Mouse (Mus musculus): Measurements from ENCODE around the gene Abhd16a.

Gene Abhd16a

GRCm38 (mm10) chr17:35058911-35059892 is 29.9 kb upstream of the Abhd16a start, which contains the start of gene Ddah2:
Gene Ddah2, plus strand, starts transcription at chr17:35059035.
- DNase-seq (ENCODE audit: low spot score in 2 of 2), result peak; percentile 88 to 95

DNA sequence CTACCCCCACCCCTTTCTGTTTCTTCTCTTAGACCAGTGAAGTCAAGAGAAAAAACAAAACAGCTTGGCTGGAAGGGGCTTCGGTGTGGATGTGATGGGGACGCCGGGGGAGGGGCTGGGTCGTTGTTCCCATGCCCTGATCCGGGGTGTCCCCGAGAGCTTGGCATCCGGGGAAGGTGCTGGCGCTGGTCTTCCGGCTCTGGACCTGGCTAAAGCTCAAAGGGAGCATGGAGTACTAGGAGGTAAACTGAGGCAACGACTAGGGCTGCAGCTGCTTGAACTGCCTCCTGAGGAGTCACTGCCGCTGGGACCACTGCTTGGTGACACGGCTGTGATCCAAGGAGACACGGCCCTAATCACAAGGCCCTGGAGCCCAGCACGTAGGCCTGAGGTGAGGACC is 29.0 kb upstream of the Abhd16a start:
- no peak for DNase-seq (ENCODE audit: low spot score in 2 of 2)

- peak; percentile 54 to 70 for DNase-seq (ENCODE audit: low spot score in 2 of 2)
Measured at GRCm38 (mm10) chr17:35060737-35061297, 28.2 kb upstream of the Abhd16a start.

- no peak for DNase-seq (ENCODE audit: low spot score in 2 of 2)
Measured at GRCm38 (mm10) chr17:35061299-35061698, 27.8 kb upstream of the Abhd16a start.

DNA sequence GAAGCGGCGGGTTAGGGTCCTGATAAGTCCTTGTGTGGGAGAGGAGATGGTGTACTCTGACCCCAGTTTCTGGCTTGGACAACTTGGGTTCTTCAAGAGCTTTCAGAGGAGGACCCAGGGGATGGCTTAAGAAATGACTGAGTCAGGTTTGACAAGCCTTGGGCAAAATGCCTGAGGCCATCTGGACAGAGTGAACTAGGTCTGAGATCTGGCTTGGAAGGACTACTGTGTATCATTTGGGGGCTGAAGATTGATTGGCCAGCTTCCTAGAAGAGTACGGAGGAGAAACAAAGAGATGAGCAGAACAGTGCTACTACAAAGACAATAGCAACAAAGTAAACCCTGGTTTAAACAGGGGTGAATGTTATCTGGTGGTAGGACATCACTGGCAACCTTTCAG is 25.6 kb upstream of the Abhd16a start:
- DNase-seq (ENCODE audit: low spot score in 2 of 2), result no peak

DNA sequence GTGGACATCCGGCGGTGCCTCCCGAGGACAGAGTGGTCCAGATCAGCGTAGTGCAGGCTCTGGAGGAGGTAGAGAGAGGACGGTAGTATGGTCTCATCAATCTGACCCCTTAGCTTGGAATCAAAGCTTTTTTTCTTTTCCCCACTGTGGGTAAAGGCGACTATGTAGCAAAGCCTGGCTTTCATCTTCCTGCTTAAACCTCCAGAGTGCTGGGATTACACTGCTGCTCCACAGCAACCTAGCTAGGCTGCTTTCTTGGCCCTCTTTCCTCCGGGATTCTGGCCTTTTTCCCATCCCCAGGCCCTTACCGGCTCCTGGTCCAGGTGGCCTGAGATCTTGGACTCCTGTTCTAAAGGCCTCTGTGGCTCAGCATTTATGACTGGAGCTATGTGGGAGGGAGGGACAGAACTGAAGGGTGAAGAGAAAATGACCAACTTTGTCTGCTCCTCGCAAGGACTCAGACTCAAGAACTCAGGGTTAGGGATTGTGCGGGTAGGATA is 24.6 kb upstream of the Abhd16a start:
- no peak for DNase-seq (ENCODE audit: low spot score in 2 of 2)

- peak in 1 of 2 experiments; percentile 37 for DNase-seq (ENCODE audit: low spot score in 2 of 2)
Measured at GRCm38 (mm10) chr17:35064951-35065947, 23.8 kb upstream of the Abhd16a start, which contains the start of gene Ly6g6c. Gene Ly6g6c, plus strand, starts transcription at chr17:35065388.

DNA sequence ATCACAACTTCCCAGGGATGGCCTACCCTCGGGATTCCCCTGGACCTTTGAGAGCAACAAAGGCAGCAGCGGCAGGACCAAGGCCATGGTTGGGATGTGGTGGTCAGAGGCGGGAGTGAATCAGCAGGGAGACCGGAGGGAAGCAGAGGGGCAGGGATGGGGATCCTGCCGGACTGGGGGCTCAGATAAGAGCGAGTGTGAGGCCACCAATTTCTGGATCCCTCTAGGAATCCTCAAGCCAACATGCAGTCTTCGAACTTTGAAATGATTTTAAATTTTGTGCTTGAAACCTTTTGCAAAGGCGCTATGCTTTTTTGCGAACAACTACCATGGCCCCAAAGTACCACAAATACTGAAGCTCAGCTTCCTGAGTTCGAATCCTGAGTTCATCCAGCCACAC is 23.0 kb upstream of the Abhd16a start, which contains the start of gene Mpig6b:
Gene Mpig6b, minus strand, starts transcription at position 101 of the 400 bp plus-strand sequence.
- DNase-seq (ENCODE audit: low spot score in 2 of 2), result no peak

GRCm38 (mm10) chr17:35068213-35068914 is 20.7 kb upstream of the Abhd16a start:
- no peak for DNase-seq (ENCODE audit: low spot score in 2 of 2)

DNA sequence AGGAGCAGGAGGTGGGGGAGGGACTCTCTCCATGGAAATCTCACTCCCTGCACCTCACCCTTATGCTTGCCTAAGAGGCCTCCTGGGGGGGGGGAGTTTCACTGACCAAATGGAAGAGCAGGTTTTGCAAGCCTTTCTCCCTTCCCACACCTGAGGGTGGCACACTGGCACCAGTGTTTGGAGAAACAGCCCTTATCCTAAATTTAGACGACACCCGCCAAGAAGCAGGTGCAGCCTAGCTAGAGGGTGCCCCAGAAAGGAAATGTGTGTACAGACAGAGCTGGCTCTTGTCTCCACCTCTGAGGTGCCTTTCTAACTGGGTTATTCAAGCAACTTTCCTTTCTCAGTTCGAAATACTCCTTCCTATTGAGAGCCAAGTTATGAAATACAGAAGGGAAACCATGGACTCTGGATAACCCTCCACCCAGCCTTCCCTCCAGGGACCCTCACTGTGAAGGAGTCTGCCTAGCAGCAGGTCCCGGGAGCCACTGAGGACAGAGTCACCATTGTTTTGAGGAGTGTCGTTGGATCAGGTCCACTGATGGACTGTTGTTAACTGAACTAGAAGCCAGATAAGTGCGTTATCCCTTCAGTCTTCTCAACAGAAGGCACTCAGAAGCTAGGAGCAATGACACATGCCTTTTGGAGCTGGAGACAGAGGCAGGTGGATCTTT is 18.4 kb upstream of the Abhd16a start:
- no peak for DNase-seq (ENCODE audit: low spot score in 2 of 2)

DNA sequence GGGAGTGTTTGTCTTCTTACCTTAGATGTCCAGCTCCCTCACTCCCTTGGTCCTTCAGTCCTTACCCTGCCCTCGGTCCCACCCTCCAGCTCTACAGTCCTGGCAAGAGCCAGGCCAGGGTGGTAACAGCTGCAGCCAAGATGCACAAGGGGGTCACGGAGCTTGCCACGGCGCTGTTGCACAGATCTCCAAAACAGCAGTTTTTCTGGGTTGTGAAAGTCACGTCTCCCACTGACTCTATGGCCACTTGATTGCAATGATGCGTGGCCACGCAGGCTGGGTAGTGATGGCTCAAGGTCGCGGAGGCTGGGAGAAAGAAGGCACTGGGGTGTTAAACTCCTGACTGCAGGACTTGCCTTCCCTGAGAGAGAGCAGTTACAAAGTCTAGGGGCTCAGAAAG is 17.6 kb upstream of the Abhd16a start:
- no peak for DNase-seq (ENCODE audit: low spot score in 2 of 2)

- no peak for DNase-seq (ENCODE audit: low spot score in 2 of 2)
Measured at GRCm38 (mm10) chr17:35074097-35074496, 15.0 kb upstream of the Abhd16a start.

GRCm38 (mm10) chr17:35076507-35077176 is 12.4 kb upstream of the Abhd16a start, which contains the start of gene Ly6g6e:
Gene Ly6g6e, plus strand, starts transcription at chr17:35076902.
- DNase-seq (ENCODE audit: low spot score in 2 of 2), result no peak

DNA sequence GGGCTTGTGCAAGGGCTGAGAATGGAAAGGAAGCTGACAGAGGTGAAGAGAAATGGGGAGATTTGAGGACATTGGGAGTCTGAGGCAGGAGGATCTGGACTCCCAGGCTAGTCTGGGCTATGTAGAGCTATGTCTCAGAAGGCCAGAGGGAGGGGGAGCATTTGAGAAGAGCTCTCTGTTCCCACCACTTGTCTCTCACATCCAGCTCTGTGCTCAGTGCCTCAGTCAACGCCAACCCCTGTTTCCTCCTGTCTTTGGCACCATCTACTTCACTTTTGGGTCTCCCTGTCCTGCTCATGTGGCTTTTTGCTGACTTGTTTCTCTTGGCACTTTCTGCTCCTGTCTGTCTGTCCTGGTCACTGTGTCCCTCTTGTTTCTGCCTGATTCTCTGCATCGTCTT is 11.8 kb upstream of the Abhd16a start:
- DNase-seq (ENCODE audit: low spot score in 2 of 2), result no peak

GRCm38 (mm10) chr17:35077786-35078233 is 11.3 kb upstream of the Abhd16a start, which contains the start of gene Ly6g6d:
Gene Ly6g6d, minus strand, starts transcription at chr17:35078065.
- DNase-seq (ENCODE audit: low spot score in 2 of 2), result no peak

GRCm38 (mm10) chr17:35079778-35080177 is 9.3 kb upstream of the Abhd16a start:
- peak in 1 of 2 experiments; percentile 41 for DNase-seq (ENCODE audit: low spot score in 2 of 2)

GRCm38 (mm10) chr17:35080248-35080647 is 8.8 kb upstream of the Abhd16a start:
- DNase-seq (ENCODE audit: low spot score in 2 of 2), result no peak

- no peak for DNase-seq (ENCODE audit: low spot score in 2 of 2)
Measured at GRCm38 (mm10) chr17:35080710-35081109, 8.4 kb upstream of the Abhd16a start.

GRCm38 (mm10) chr17:35082841-35083576 is 6.1 kb upstream of the Abhd16a start:
- DNase-seq (ENCODE audit: low spot score in 2 of 2), result no peak

All from spleen, postnatal 4 days (tissue).